Mouse (Mus musculus) myocyte (in vitro differentiated cells): ENCODE data around the gene Bcl2l1. TPM values are rescaled to one million over a fixed set of nuclear protein-coding genes. Genes with fewer than 3 reads are reported as not detected.

Source experiments
- H3K27me3 ChIP-seq: one replicate; pipeline ENCODE4 v1.6.1; 2011; ENCODE audit not compliant: control insufficient read depth, insufficient read depth, insufficient read length
- H3K36me3 ChIP-seq: one replicate; pipeline ENCODE4 v1.6.1; 2011; ENCODE audit not compliant: control insufficient read depth, insufficient read depth
- H3K4me2 ChIP-seq: one replicate; pipeline ENCODE4 v1.6.1; 2011; ENCODE audit warnings: low read depth, control low read depth
- H3K4me3 ChIP-seq: one replicate; pipeline ENCODE4 v1.5.1; 2011; ENCODE audit warnings: mild to moderate bottlenecking, control low read depth, moderate library complexity
- H3K79me2 ChIP-seq: one replicate; pipeline ENCODE4 v1.6.1; 2011; ENCODE audit not compliant: control insufficient read depth, insufficient read depth
- H3ac ChIP-seq: one replicate; pipeline ENCODE4 v1.6.1; 2011; ENCODE audit not compliant: control insufficient read depth, insufficient read length
- CEBPB ChIP-seq: IDR thresholded peaks from 2 replicates; pipeline ENCODE4 v1.6.1; 2011; ENCODE audit warnings: mild to moderate bottlenecking, moderate library complexity; ENCODE audit not compliant: poor library complexity, insufficient read depth, severe bottlenecking
- E2F4 ChIP-seq: IDR thresholded peaks from one replicate; pipeline ENCODE4 v1.6.1; 2011; ENCODE audit warnings: mild to moderate bottlenecking, control low read depth, moderate library complexity; ENCODE audit not compliant: insufficient read depth
- MAX ChIP-seq: IDR thresholded peaks from one replicate; pipeline ENCODE4 v1.6.1; 2011; ENCODE audit warnings: low read depth, mild to moderate bottlenecking, control low read depth
- MYOD1 ChIP-seq, 3 experiments: IDR thresholded peaks; one replicate each; pipeline ENCODE4 v1.6.1; 2011; ENCODE audit warnings: control low read depth in 2 of 3, low read depth in 2 of 3, mild to moderate bottlenecking in 2 of 3, moderate library complexity in 1 of 3; ENCODE audit not compliant: insufficient read length in 2 of 3, control insufficient read depth in 1 of 3
- MYOG ChIP-seq, 3 experiments: IDR thresholded peaks; one replicate each; pipeline ENCODE4 v1.6.1; 2011; ENCODE audit warnings: control low read depth in 2 of 3, low read depth in 2 of 3, mild to moderate bottlenecking in 2 of 3; ENCODE audit not compliant: insufficient read length in 2 of 3, control insufficient read depth in 1 of 3, insufficient read depth in 1 of 3
- POLR2A ChIP-seq: IDR thresholded peaks from one replicate; pipeline ENCODE4 v1.6.1; 2011; ENCODE audit warnings: low read depth, mild to moderate bottlenecking, control low read depth, moderate library complexity; ENCODE audit not compliant: insufficient read length
- POLR2AphosphoS2 ChIP-seq: IDR thresholded peaks from one replicate; pipeline ENCODE4 v1.6.1; 2011; ENCODE audit warnings: low read depth, control low read depth; ENCODE audit not compliant: insufficient read length
- REST ChIP-seq: IDR thresholded peaks from one replicate; pipeline ENCODE4 v1.6.1; 2011; ENCODE audit warnings: mild to moderate bottlenecking, control low read depth, moderate library complexity; ENCODE audit not compliant: insufficient read depth, insufficient read length
- SRF ChIP-seq: IDR thresholded peaks from one replicate; pipeline ENCODE4 v1.6.1; 2011; ENCODE audit warnings: low read depth; ENCODE audit not compliant: control insufficient read depth, insufficient read length
- TCF12 ChIP-seq: IDR thresholded peaks from one replicate; pipeline ENCODE4 v1.6.1; 2011; ENCODE audit warnings: mild to moderate bottlenecking, control low read depth; ENCODE audit not compliant: poor library complexity, insufficient read depth, severe bottlenecking
- TCF3 ChIP-seq: IDR thresholded peaks from one replicate; pipeline ENCODE4 v1.6.1; 2011; ENCODE audit warnings: low read depth, control low read depth; ENCODE audit not compliant: insufficient read length
- USF1 ChIP-seq: IDR thresholded peaks from one replicate; pipeline ENCODE4 v1.6.1; 2011; ENCODE audit warnings: low read depth, mild to moderate bottlenecking, control low read depth, moderate library complexity
- polyA plus RNA-seq: library from polyadenylated mRNA; unstranded; fragments of >200 nt; fragmentation: generic; extraction: Trizol; gene quantifications from one replicate; pipeline ENCODE4 v1.2.1, GENCODE M21; 2012; ENCODE audit warnings: missing spikeins

Bcl2l1 gene
- polyA plus RNA-seq, 1 experiment = 57.0 TPM

DNA sequence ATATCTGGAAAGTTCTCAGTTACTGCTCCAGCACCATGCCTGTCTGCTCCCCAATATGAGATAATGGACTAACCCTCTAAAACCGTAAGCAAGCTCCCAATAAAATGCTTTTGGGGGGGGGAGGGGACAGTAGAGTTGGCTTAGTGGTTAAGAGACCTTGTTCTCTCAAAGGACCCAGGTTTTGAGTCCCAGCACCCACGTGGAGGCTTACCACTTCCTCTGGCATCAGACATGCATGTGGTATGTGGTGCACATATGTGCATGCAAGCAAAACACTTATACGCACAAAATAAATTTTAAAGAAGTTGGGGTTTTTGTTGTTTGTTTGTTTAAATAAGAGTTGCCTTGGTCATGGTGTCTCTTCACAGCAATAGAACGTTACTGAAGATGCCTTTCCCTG is 56.2 kb downstream of the Bcl2l1 start:
- Histone ChIP-seq H3K27me3 (no peaks in the 10 kb centered on the region), H3K4me3 (no peak overlapping the region), H3K79me2 (no peaks in the 10 kb centered on the region), H3K36me3 (peaks cover 12% of the 10 kb centered on the region), H3ac (no peak overlapping the region), H3K4me2 (no peak overlapping the region)
- TF ChIP-seq TCF3 = no peak
- no peak for TF ChIP-seq MAX
- no peak for TF ChIP-seq POLR2A
- TF ChIP-seq SRF = no peak
- no peak for TF ChIP-seq MYOD1 (IDR thresholded peaks at IDR 0.05; ENCODE audit: control insufficient read depth in 1 of 3, insufficient read length in 2 of 3, low read depth in 2 of 3)
- no peak for TF ChIP-seq CEBPB
- no peak for TF ChIP-seq TCF12

DNA sequence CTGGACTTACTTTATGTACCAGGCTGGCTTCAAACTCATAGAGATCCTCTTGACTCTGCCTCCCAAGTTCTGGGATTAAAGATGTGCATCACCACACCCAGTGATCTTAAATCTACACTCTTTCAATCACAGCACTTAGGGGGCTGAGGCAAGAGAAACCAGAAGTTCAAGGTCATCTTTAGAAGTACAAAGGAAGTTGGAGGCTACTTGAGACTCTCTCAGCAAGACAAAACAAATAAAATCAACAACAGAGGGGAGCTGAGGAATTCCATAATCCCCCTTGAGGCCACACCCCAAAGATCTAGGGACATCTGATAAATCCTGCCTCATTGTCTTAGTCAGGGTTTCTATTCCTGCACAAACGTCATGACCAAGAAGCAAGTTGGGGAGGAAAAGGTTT is 59.3 kb downstream of the Bcl2l1 start:
- H3K79me2 ChIP-seq = no peaks in the 10 kb centered on the region
- H3ac ChIP-seq = no peak overlapping the region
- H3K27me3 ChIP-seq = no peaks in the 10 kb centered on the region
- no peak for TF ChIP-seq CEBPB
- no peak for TF ChIP-seq SRF
- TF ChIP-seq REST = no peak
- no peak for TF ChIP-seq TCF3
- no peak for TF ChIP-seq E2F4
- TF ChIP-seq MYOD1 (IDR thresholded peaks at IDR 0.05; ENCODE audit: control insufficient read depth in 1 of 3, insufficient read length in 2 of 3, low read depth in 2 of 3) = no peak
- TF ChIP-seq MAX = no peak
- no peak for TF ChIP-seq TCF12
- TF ChIP-seq POLR2AphosphoS2 = no peak
- TF ChIP-seq MYOG (IDR thresholded peaks at IDR 0.05; ENCODE audit: control insufficient read depth in 1 of 3, insufficient read depth in 1 of 3, insufficient read length in 2 of 3, low read depth in 2 of 3) = no peak
- TF ChIP-seq USF1 = no peak
- H3K36me3 ChIP-seq = peaks cover 7% of the 10 kb centered on the region
- H3K4me2 ChIP-seq = no peak overlapping the region
- H3K4me3 ChIP-seq = no peak overlapping the region

DNA sequence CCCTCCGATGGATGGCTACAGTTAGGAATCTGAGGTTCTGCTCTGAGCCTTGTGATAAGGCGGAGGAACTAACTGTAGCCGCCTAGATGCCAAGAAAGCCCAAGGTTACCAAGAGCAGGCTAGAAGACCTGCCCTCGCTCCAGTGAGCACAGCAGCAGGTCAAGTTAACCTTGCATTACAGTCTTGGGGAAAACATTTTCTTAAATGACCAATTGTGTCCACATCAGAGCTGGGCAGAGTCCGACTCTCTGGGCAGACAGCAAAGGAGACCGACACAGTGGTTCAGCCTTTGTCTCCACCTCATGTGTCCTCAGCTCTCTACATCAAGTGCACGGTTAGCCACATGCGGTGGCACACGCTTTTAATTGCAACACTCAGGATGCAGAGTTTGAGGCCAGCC is 60.0 kb downstream of the Bcl2l1 start:
- TF ChIP-seq MAX = no peak
- TF ChIP-seq TCF12 = no peak
- no peak for TF ChIP-seq MYOD1 (IDR thresholded peaks at IDR 0.05; ENCODE audit: control insufficient read depth in 1 of 3, insufficient read length in 2 of 3, low read depth in 2 of 3)
- no peak for TF ChIP-seq USF1
- no peak for TF ChIP-seq POLR2AphosphoS2
- H3K4me2 ChIP-seq = no peak overlapping the region
- H3K27me3 ChIP-seq = no peaks in the 10 kb centered on the region
- H3K4me3 ChIP-seq = no peak overlapping the region
- no peak overlapping the region for H3ac ChIP-seq
- H3K79me2 ChIP-seq = no peaks in the 10 kb centered on the region
- peaks cover 7% of the 10 kb centered on the region for H3K36me3 ChIP-seq

DNA sequence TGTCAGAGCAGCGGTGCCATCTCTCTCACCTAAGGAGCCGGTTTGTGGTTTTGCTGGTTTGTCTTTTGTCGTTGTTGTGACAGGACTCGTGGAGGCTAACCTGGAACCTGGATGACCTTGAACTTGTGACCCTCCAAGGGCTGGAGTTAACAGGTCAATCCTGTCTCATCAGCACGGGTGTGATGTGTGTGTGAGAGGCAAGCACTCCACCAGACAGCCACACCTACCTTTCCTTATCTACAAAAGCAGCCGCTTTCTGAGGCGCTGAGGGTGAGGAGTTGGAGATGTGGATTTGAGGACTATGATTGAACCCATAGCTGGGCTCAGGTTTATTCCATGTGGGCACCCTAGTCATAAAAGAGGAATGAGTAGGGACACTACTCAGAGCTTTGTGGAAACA is 61.9 kb downstream of the Bcl2l1 start:
- H3K4me2 ChIP-seq = no peak overlapping the region
- no peaks in the 10 kb centered on the region for H3K27me3 ChIP-seq
- H3ac ChIP-seq = no peak overlapping the region
- no peaks in the 10 kb centered on the region for H3K79me2 ChIP-seq
- TF ChIP-seq MYOD1 (IDR thresholded peaks at IDR 0.05; ENCODE audit: control insufficient read depth in 1 of 3, insufficient read length in 2 of 3, low read depth in 2 of 3) (no peak), POLR2A (no peak), SRF (no peak), MAX (no peak), TCF3 (no peak), USF1 (no peak), MYOG (IDR thresholded peaks at IDR 0.05; ENCODE audit: control insufficient read depth in 1 of 3, insufficient read depth in 1 of 3, insufficient read length in 2 of 3, low read depth in 2 of 3) (no peak), TCF12 (no peak), POLR2AphosphoS2 (no peak), REST (no peak), CEBPB (no peak), E2F4 (no peak)
- no peak overlapping the region for H3K4me3 ChIP-seq
- H3K36me3 ChIP-seq = peaks cover 3% of the 10 kb centered on the region

DNA sequence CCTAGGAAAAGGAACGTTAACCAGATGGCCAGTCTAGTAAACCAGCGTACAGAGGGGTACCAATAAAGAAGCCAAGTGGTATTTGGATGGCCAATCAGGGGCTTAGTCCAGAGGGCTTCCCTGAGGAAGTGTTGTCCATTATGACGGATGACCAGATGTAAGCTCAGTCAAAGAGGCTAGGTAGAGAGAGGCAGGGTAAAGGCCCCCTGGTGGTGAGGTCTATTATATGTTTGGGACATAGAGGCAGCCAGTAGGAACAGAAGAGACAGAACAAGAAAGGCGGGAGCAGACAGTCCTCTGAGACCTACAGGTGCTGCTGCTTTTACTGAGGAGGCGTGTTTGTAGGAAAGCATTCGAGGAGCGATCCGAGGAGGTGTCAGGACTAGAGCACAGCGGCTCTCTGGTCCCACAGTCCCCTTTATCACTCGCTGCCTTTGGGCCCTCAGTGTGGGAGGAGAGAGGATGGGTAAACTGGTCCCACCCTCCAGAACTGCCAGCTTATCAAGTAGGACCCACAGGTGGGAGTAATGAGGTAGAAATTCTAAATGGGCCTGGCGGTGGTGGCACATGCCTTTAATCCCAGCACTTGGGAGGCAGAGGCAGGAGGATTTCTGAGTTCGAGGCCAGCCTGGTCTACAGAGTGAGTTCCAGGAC is 63.8 kb downstream of the Bcl2l1 start:
- H3K79me2 ChIP-seq = no peaks in the 10 kb centered on the region
- no peak for TF ChIP-seq USF1
- TF ChIP-seq MYOG (IDR thresholded peaks at IDR 0.05; ENCODE audit: control insufficient read depth in 1 of 3, insufficient read depth in 1 of 3, insufficient read length in 2 of 3, low read depth in 2 of 3) = no peak
- no peak for TF ChIP-seq POLR2AphosphoS2
- no peak for TF ChIP-seq MYOD1 (IDR thresholded peaks at IDR 0.05; ENCODE audit: control insufficient read depth in 1 of 3, insufficient read length in 2 of 3, low read depth in 2 of 3)
- no peak for TF ChIP-seq TCF3
- no peak for TF ChIP-seq TCF12
- no peak for TF ChIP-seq REST
- TF ChIP-seq E2F4 = no peak
- no peak for TF ChIP-seq MAX
- no peak for TF ChIP-seq CEBPB
- TF ChIP-seq POLR2A = no peak
- no peak overlapping the region for H3ac ChIP-seq
- no peak overlapping the region for H3K4me2 ChIP-seq
- H3K36me3 ChIP-seq = no peaks in the 10 kb centered on the region
- H3K4me3 ChIP-seq = no peak overlapping the region
- no peaks in the 10 kb centered on the region for H3K27me3 ChIP-seq
